Mouse (Mus musculus) heart, adult 2 months (tissue): ENCODE measurements around the gene Zbtb12. TPM values are rescaled to one million over a fixed set of nuclear protein-coding genes. Genes with fewer than 3 reads are reported as not detected.

Experiments used
- DNase-seq, 2 experiments: peaks; one replicate each; pipeline ENCODE4 v3.0.0; 2021
- H3K27ac ChIP-seq: fragments of 200-600 bp; 2 replicates; pipeline ENCODE4 v1.8.1; 2022
- H3K27me3 ChIP-seq: fragments of 200-500 bp; 2 replicates; pipeline ENCODE4 v1.6.1; 2012; ENCODE audit warnings: mild to moderate bottlenecking, low read length, inconsistent platforms, mixed read lengths; ENCODE audit not compliant: control insufficient read depth, insufficient read depth
- H3K36me3 ChIP-seq: fragments of 200-500 bp; 2 replicates; pipeline ENCODE4 v1.6.1; 2012; ENCODE audit warnings: low read length, inconsistent platforms; ENCODE audit not compliant: control insufficient read depth, insufficient read depth
- H3K4me1 ChIP-seq: fragments of 200-500 bp; 2 replicates; pipeline ENCODE4 v1.6.1; 2011; ENCODE audit warnings: low read length; ENCODE audit not compliant: control insufficient read depth, insufficient read depth
- H3K4me3 ChIP-seq: fragments of 200-600 bp; 2 replicates; pipeline ENCODE4 v1.8.1; 2022
- H3K79me2 ChIP-seq: fragments of 200-500 bp; replicated peaks from 2 replicates; pipeline ENCODE4 v1.6.1; 2012; ENCODE audit warnings: mild to moderate bottlenecking, inconsistent platforms, low read length, moderate library complexity, mixed read lengths; ENCODE audit not compliant: control insufficient read depth, insufficient read depth
- H3K9ac ChIP-seq: fragments of 200-500 bp; 2 replicates; pipeline ENCODE4 v1.6.1; 2012; ENCODE audit warnings: low read depth, mild to moderate bottlenecking, control low read depth, inconsistent platforms, low read length, mixed read lengths
- CTCF ChIP-seq: fragments of 200-600 bp; IDR thresholded peaks from 2 replicates; pipeline ENCODE4 v1.8.1; 2022; ENCODE audit warnings: antibody characterized with exemption, mild to moderate bottlenecking, moderate library complexity
- EP300 ChIP-seq: fragments of 200-500 bp; IDR thresholded peaks from 2 replicates; pipeline ENCODE4 v1.6.1; 2011; ENCODE audit warnings: low read depth, low read length, control low read depth; ENCODE audit not compliant: insufficient read depth
- POLR2A ChIP-seq: fragments of 200-500 bp; IDR thresholded peaks from 2 replicates; pipeline ENCODE4 v1.6.1; 2011; ENCODE audit warnings: mild to moderate bottlenecking, low read depth, low read length, control low read depth; ENCODE audit not compliant: insufficient read depth
- WGBS: fragments of 180-500 bp; shearing (Covaris S2); methylation state at CpG from one replicate; pipeline ENCODE4 v1.1.7; 2018; 5-methylcytosine and 5-hydroxymethylcytosine counted together
- intact Hi-C: fragments of 180-260 bp; cut with DNase I; formaldehyde crosslinking; loops from one replicate; pipeline ENCODE4 v1.15.1; 2025
- polyA plus RNA-seq: library from polyadenylated mRNA; depleted of rRNA; stranded (reverse); fragments of >200 nt; gene quantifications from 2 replicates; pipeline ENCODE4 v1.2.3, GENCODE M21; 2012
- total RNA-seq, 2 experiments: library from RNA; stranded (reverse); gene quantifications; 2 replicates each; pipeline ENCODE4 v1.2.3; 2021

Gene Zbtb12
- total and polyA plus RNA-seq, 3 experiments = 7.9 to 10.0 (median 9.0) TPM

DNA sequence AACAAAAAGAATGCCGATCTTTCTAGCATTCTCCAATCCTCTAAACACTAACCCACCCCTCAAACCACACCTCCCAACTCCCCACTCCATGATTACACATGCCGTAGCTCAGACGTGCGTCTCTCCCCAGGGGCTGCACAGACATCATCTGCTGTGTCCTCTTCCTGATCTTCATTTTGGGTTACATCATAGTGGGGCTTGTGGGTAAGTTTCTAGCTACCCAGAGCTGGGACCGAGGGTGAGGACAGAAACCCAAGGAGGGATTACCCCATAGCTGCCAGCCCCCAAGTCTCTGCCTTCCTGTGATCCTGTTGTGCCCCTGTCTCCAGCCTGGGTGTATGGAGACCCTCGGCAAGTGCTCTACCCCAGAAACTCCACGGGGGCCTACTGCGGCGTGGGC is 37.9 kb downstream of the Zbtb12 start:
- 57% methylated on average over 9 of the region's 9 CpGs for WGBS
- Histone ChIP-seq H3K27me3 (no peaks in the 10 kb centered on the region), H3K36me3 (no peaks in the 10 kb centered on the region), H3K27ac (no peak overlapping the region), H3K4me3 (no peak overlapping the region), H3K4me1 (no peaks in the 10 kb centered on the region), H3K9ac (no peak overlapping the region), H3K79me2 (no peaks in the 10 kb centered on the region)
- no peak for DNase-seq
- intact Hi-C loops = no loop called here
- no peak for TF ChIP-seq CTCF
- no peak for TF ChIP-seq EP300
- TF ChIP-seq POLR2A = no peak

DNA sequence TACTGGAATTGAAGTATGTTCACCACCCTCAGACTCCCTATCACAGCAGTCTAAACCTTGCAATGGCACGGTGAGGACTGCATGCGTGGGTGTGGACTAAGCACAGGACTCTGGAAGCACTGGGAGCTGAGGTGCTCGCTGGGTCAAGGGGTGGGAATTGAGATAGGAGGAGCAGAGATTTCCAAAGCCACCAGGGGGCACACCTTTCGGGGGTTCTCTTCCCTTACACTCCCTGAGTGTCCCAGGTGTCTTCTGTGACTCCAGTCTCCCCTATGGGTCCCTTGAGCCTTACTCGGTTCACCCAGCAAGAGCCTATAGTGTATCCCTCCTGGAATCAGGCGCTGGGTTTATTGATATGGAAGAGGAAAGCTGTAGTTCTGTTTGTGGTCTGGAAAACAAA is 43.7 kb downstream of the Zbtb12 start:
- no peaks in the 10 kb centered on the region for H3K79me2 ChIP-seq
- 42% methylated on average over 6 of the region's 6 CpGs for WGBS
- intact Hi-C loops = no loop called here
- H3K4me3 ChIP-seq = no peak overlapping the region
- peak; percentile 39 for TF ChIP-seq CTCF
- no peak for TF ChIP-seq EP300
- no peak for TF ChIP-seq POLR2A
- no peak overlapping the region for H3K9ac ChIP-seq
- H3K27ac ChIP-seq = no peak overlapping the region
- no peaks in the 10 kb centered on the region for H3K36me3 ChIP-seq
- no peaks in the 10 kb centered on the region for H3K27me3 ChIP-seq
- no peaks in the 10 kb centered on the region for H3K4me1 ChIP-seq
- no peak for DNase-seq

- Histone ChIP-seq H3K27me3 (no peaks in the 10 kb centered on the region), H3K9ac (no peak overlapping the region), H3K27ac (no peak overlapping the region), H3K4me3 (no peak overlapping the region), H3K36me3 (no peaks in the 10 kb centered on the region), H3K4me1 (no peaks in the 10 kb centered on the region), H3K79me2 (no peaks in the 10 kb centered on the region)
- intact Hi-C loops = no loop called here
- 60% methylated on average over 5 of the region's 5 CpGs for WGBS
- TF ChIP-seq EP300 (no peak), POLR2A (no peak), CTCF (no peak)
- no peak for DNase-seq
Observed at GRCm38 (mm10) chr17:34924258-34924657, 45.0 kb downstream of the Zbtb12 start.

DNA sequence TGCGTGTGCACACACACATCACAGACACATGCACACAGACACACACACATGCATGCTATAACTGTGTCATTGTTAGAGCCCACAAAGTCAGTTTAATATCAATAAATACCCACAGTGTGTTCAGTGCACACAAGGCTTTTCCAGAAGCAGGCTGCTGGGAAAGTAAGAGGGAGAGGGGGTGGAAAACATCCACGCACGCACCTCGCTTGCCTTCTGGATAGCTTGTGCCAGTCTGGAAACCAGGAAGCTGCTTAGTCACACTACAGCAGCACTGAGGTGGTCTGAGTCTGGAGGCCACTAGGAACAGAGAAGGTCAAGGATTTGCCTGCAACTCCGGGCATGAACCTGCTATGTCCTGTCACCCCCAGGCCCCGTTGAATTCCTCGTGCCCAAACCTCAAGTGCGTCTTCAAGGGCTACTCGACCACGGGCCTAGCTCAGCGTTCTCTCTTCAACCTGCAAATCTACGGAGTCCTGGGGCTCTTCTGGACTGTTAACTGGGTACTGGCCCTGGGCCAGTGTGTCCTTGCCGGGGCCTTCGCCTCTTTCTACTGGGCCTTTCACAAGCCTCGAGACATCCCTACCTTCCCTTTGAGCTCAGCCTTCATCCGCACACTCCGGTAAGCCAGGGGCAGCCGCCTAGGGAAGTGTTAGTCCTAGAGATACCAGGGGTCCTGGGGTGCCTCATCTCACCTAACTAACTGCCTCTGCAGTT is 48.2 kb downstream of the Zbtb12 start:
- 81% methylated on average over 18 of the region's 18 CpGs for WGBS
- TF ChIP-seq CTCF (no peak), POLR2A (no peak), EP300 (no peak)
- Histone ChIP-seq H3K9ac (no peak overlapping the region), H3K4me3 (no peak overlapping the region), H3K36me3 (no peaks in the 10 kb centered on the region), H3K79me2 (no peaks in the 10 kb centered on the region), H3K4me1 (peaks cover 1% of the 10 kb centered on the region; the same call in 1 of the 2 replicates), H3K27ac (no peak overlapping the region), H3K27me3 (no peaks in the 10 kb centered on the region)
- intact Hi-C loops = no loop called here
- DNase-seq = no peak

DNA sequence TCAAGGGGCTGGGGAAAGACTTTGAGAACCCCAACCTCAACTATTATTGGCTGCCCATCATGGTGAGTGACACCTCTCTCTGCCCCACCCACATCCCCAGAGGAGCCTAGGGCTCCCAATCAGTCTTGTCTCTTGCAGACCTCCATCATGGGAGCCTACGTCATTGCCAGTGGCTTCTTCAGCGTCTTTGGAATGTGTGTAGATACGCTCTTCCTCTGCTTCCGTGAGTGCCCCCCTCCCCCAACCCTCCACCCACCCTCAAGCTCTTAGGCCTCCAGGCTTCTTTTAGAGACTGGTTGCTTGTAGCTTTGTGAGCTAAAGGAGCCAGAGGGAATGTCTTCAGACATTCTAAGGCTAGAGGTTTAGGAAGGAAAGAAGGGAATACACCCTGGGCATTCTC is 49.6 kb downstream of the Zbtb12 start:
- DNase-seq = no peak
- 33% methylated on average over 4 of the region's 4 CpGs for WGBS
- Histone ChIP-seq H3K27me3 (no peaks in the 10 kb centered on the region), H3K27ac (no peak overlapping the region), H3K79me2 (no peaks in the 10 kb centered on the region), H3K4me3 (no peak overlapping the region), H3K4me1 (peaks cover 1% of the 10 kb centered on the region; the same call in 1 of the 2 replicates), H3K36me3 (no peaks in the 10 kb centered on the region), H3K9ac (no peak overlapping the region)
- intact Hi-C loops = no loop called here
- TF ChIP-seq POLR2A (no peak), CTCF (no peak), EP300 (no peak)

DNA sequence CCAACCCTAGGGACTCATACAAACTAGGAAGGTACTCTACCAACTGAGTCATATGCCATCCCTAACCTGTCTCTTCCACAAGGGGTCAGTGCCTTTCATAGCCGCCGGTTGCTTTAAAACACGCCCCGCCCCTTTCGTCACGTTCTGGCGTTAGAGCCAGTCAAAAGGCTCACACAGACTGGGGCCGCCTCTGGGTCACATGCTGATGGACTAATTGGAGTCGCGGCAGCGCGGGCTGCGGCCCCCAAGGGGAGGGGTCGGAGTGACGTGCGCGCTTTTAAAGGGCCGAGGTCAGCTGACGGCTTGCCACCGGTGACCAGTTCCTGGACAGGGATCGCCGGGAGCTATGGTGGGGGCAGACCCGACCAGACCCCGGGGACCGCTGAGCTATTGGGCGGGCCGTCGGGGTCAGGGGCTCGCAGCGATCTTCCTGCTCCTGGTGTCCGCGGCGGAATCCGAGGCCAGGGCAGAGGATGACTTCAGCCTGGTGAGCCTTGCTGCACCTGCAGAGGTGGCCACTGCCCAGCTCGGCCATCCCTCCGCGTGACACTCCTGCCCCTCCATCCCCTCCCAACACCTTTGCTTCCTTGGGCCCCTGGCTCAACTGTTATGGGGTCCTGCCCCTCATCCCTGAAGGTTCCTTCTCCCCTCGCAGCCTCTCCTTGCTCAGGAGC is 51.9 kb downstream of the Zbtb12 start, which contains the start of gene Neu1:
Neu1 (plus strand) TSS at position 193 of the 674 bp plus-strand sequence.
- peak; percentile 96 to 99 for DNase-seq
- peak within 1 kb of the TSS; percentile 85 for H3K27ac ChIP-seq
- no peaks in the 10 kb centered on the region for H3K27me3 ChIP-seq
- 1% methylated on average over 38 of the region's 38 CpGs for WGBS
- H3K36me3 ChIP-seq = no peaks in the 10 kb centered on the region
- peak within 1 kb of the TSS; percentile 89 for H3K9ac ChIP-seq
- intact Hi-C loops = loop anchor here (2.0 kb wide), 2 partner anchors 38 to 50 kb away; partner anchors contain the start of gene Lsm2
- no peaks in the 10 kb centered on the region for H3K79me2 ChIP-seq
- H3K4me1 ChIP-seq = peaks cover 1% of the 10 kb centered on the region; the same call in 1 of the 2 replicates
- H3K4me3 ChIP-seq = peak within 1 kb of the TSS; percentile 90
- TF ChIP-seq POLR2A = peak; percentile 88
- TF ChIP-seq EP300 = peak; percentile 12; the same call in 1 of the 2 replicates
- peak; percentile 94 for TF ChIP-seq CTCF
